Mouse (Mus musculus) gastrocnemius, postnatal 10 days (tissue): ENCODE measurements around the gene Slc7a5. TPM values are rescaled to one million over a fixed set of nuclear protein-coding genes. Genes with fewer than 3 reads are reported as not detected.
A peak's percentile ranks its signal among the peaks of the same experiment; 100 is the strongest.

Experiments used
- DNase-seq: peaks from one replicate; pipeline ENCODE4 v3.0.0; 2021; ENCODE audit warnings: mixed read lengths
- total RNA-seq, 2 experiments: library from RNA; stranded (reverse); gene quantifications; 2 replicates each; pipeline ENCODE4 v1.2.3; 2021

The Slc7a5 gene
- total RNA-seq, 2 experiments from 2014 or later, result 8.1 to 10.7 TPM

GRCm38 (mm10) chr8:121884181-121884580 is 23.3 kb downstream of the Slc7a5 start:
- no peak for DNase-seq

- DNase-seq, result no peak
Measured at GRCm38 (mm10) chr8:121881921-121882320, 25.6 kb downstream of the Slc7a5 start.

- DNase-seq, result no peak
Measured at GRCm38 (mm10) chr8:121880818-121881217, 26.7 kb downstream of the Slc7a5 start.

- DNase-seq, result no peak
Measured at GRCm38 (mm10) chr8:121879712-121880111, 27.8 kb downstream of the Slc7a5 start.

- no peak for DNase-seq
Measured at GRCm38 (mm10) chr8:121877828-121878480, 29.5 kb downstream of the Slc7a5 start.

- DNase-seq, result no peak
Measured at GRCm38 (mm10) chr8:121877212-121877611, 30.3 kb downstream of the Slc7a5 start.

GRCm38 (mm10) chr8:121875517-121875916 is 32.0 kb downstream of the Slc7a5 start:
- no peak for DNase-seq

- DNase-seq, result no peak
Measured at GRCm38 (mm10) chr8:121875045-121875444, 32.4 kb downstream of the Slc7a5 start.

GRCm38 (mm10) chr8:121874031-121874430 is 33.5 kb downstream of the Slc7a5 start:
- DNase-seq, result peak; percentile 60

GRCm38 (mm10) chr8:121871833-121872440 is 35.6 kb downstream of the Slc7a5 start:
- DNase-seq, result no peak

GRCm38 (mm10) chr8:121870190-121870589 is 37.3 kb downstream of the Slc7a5 start:
- no peak for DNase-seq

- no peak for DNase-seq
Measured at GRCm38 (mm10) chr8:121868896-121869295, 38.6 kb downstream of the Slc7a5 start.

GRCm38 (mm10) chr8:121868196-121868595 is 39.3 kb downstream of the Slc7a5 start:
- DNase-seq, result no peak

GRCm38 (mm10) chr8:121865356-121865755 is 42.1 kb downstream of the Slc7a5 start:
- no peak for DNase-seq

- DNase-seq, result no peak
Measured at GRCm38 (mm10) chr8:121861806-121862548, 45.5 kb downstream of the Slc7a5 start.

GRCm38 (mm10) chr8:121861276-121861675 is 46.2 kb downstream of the Slc7a5 start:
- no peak for DNase-seq

- DNase-seq, result no peak
Measured at GRCm38 (mm10) chr8:121857747-121858146, 49.7 kb downstream of the Slc7a5 start.

- no peak for DNase-seq
Measured at GRCm38 (mm10) chr8:121857331-121857730, 50.2 kb downstream of the Slc7a5 start.

- DNase-seq, result no peak
Measured at GRCm38 (mm10) chr8:121856071-121856746, 51.3 kb downstream of the Slc7a5 start.

- no peak for DNase-seq
Measured at GRCm38 (mm10) chr8:121853586-121853985, 53.9 kb downstream of the Slc7a5 start.

GRCm38 (mm10) chr8:121852464-121852863 is 55.0 kb downstream of the Slc7a5 start:
- DNase-seq, result no peak

GRCm38 (mm10) chr8:121851716-121852115 is 55.8 kb downstream of the Slc7a5 start:
- no peak for DNase-seq
